Mouse (Mus musculus) liver, adult 2 months (tissue): ENCODE results near the gene C5ar1. TPM values are rescaled to one million over a fixed set of nuclear protein-coding genes. Genes with fewer than 3 reads are reported as not detected.

ENCODE experiments used
- DNase-seq: peaks from one replicate; pipeline ENCODE4 v3.0.0-alpha.2; 2011; ENCODE audit warnings: low read depth, low spot score; ENCODE audit errors: extremely low read depth
- H3K27ac ChIP-seq: fragments of 200-500 bp; replicated peaks from 2 replicates; pipeline ENCODE4 v1.5.1; 2012; ENCODE audit warnings: low read depth, mild to moderate bottlenecking, control low read depth, inconsistent platforms, low read length; ENCODE audit not compliant: insufficient read depth
- H3K27me3 ChIP-seq: fragments of 200-500 bp; 2 replicates; pipeline ENCODE4 v1.6.1; 2012; ENCODE audit warnings: mild to moderate bottlenecking, moderate library complexity, low read length, inconsistent platforms; ENCODE audit not compliant: control insufficient read depth, insufficient read depth
- H3K36me3 ChIP-seq: fragments of 200-500 bp; 2 replicates; pipeline ENCODE4 v1.6.1; 2012; ENCODE audit warnings: low read length, inconsistent platforms; ENCODE audit not compliant: control insufficient read depth, insufficient read depth
- H3K4me1 ChIP-seq: fragments of 200-500 bp; 2 replicates; pipeline ENCODE4 v1.6.1; 2011; ENCODE audit warnings: low read length; ENCODE audit not compliant: control insufficient read depth, insufficient read depth
- H3K4me3 ChIP-seq: fragments of 200-500 bp; 2 replicates; pipeline ENCODE4 v1.5.1; 2011; ENCODE audit warnings: low read depth, mild to moderate bottlenecking, control low read depth, low read length, moderate library complexity; ENCODE audit not compliant: insufficient read depth
- H3K79me2 ChIP-seq: fragments of 200-500 bp; 2 replicates; pipeline ENCODE4 v1.6.1; 2012; ENCODE audit warnings: inconsistent platforms, mild to moderate bottlenecking, low read length, moderate library complexity; ENCODE audit not compliant: control insufficient read depth, insufficient read depth
- H3K9ac ChIP-seq: fragments of 200-500 bp; 2 replicates; pipeline ENCODE4 v1.6.1; 2012; ENCODE audit warnings: low read depth, mild to moderate bottlenecking, control low read depth, inconsistent platforms, low read length
- CTCF ChIP-seq: fragments of 200-500 bp; IDR thresholded peaks from 2 replicates; pipeline ENCODE4 v1.5.1; 2011; ENCODE audit warnings: low read depth, low read length, control low read depth
- POLR2A ChIP-seq: fragments of 200-500 bp; IDR thresholded peaks from 2 replicates; pipeline ENCODE4 v1.6.1; 2011; ENCODE audit warnings: low read length, control low read depth; ENCODE audit not compliant: insufficient read depth; ENCODE audit errors: extremely low read depth
- WGBS: fragments of 180-500 bp; shearing (Covaris S2); methylation state at CpG from one replicate; pipeline ENCODE4 v1.1.7; 2018; 5-methylcytosine and 5-hydroxymethylcytosine counted together
- polyA plus RNA-seq: library from polyadenylated mRNA; depleted of rRNA; stranded (reverse); fragments of >200 nt; gene quantifications from 2 replicates; pipeline ENCODE4 v1.2.3, GENCODE M21; 2012
- total RNA-seq: library from RNA; depleted of rRNA; stranded (reverse); fragments of >200 nt; gene quantifications from 2 replicates; pipeline ENCODE4 v1.2.3, GENCODE M21; 2014

Gene C5ar1
- total and polyA plus RNA-seq, 2 experiments = 0.46 to 0.88 TPM

GRCm38 (mm10) chr7:16284904-16285303, 25.6 kb upstream of the C5ar1 start:
- no peak for DNase-seq
- Histone ChIP-seq H3K27ac (no peak overlapping the region), H3K27me3 (no peaks in the 10 kb centered on the region), H3K4me1 (peaks cover 3% of the 10 kb centered on the region; the same call in 1 of the 2 replicates), H3K79me2 (no peaks in the 10 kb centered on the region), H3K36me3 (peaks cover 9% of the 10 kb centered on the region; the same call in 1 of the 2 replicates), H3K4me3 (no peak overlapping the region), H3K9ac (no peak overlapping the region)
- 51% methylated on average over 9 of the region's 9 CpGs for WGBS
- TF ChIP-seq CTCF = no peak
- TF ChIP-seq POLR2A = no peak

- Histone ChIP-seq H3K4me3 (no peak overlapping the region), H3K27ac (no peak overlapping the region), H3K9ac (no peak overlapping the region), H3K79me2 (no peaks in the 10 kb centered on the region), H3K27me3 (no peaks in the 10 kb centered on the region), H3K4me1 (peaks cover 3% of the 10 kb centered on the region; the same call in 1 of the 2 replicates), H3K36me3 (peaks cover 9% of the 10 kb centered on the region; the same call in 1 of the 2 replicates)
- TF ChIP-seq POLR2A = no peak
- TF ChIP-seq CTCF = no peak
- DNase-seq = no peak
- 94% methylated on average over 8 of the region's 8 CpGs for WGBS
Measured at GRCm38 (mm10) chr7:16284001-16284400, 24.7 kb upstream of the C5ar1 start.

- Histone ChIP-seq H3K36me3 (peaks cover 9% of the 10 kb centered on the region; the same call in 1 of the 2 replicates), H3K27ac (no peak overlapping the region), H3K4me1 (no peaks in the 10 kb centered on the region), H3K79me2 (no peaks in the 10 kb centered on the region), H3K9ac (no peak overlapping the region), H3K27me3 (no peaks in the 10 kb centered on the region), H3K4me3 (no peak overlapping the region)
- no peak for TF ChIP-seq CTCF
- no peak for TF ChIP-seq POLR2A
- WGBS = 96% methylated on average over 13 of the region's 13 CpGs
- no peak for DNase-seq
Measured at GRCm38 (mm10) chr7:16282334-16282733, 23.0 kb upstream of the C5ar1 start.

- 93% methylated on average over 11 of the region's 11 CpGs for WGBS
- peaks cover 9% of the 10 kb centered on the region; the same call in 1 of the 2 replicates for H3K36me3 ChIP-seq
- DNase-seq = no peak
Measured at GRCm38 (mm10) chr7:16280721-16281120, 21.4 kb upstream of the C5ar1 start.

GRCm38 (mm10) chr7:16274922-16275890, 15.9 kb upstream of the C5ar1 start:
- no peaks in the 10 kb centered on the region for H3K27me3 ChIP-seq
- H3K36me3 ChIP-seq = peaks cover 2% of the 10 kb centered on the region; the same call in 1 of the 2 replicates
- no peak overlapping the region for H3K27ac ChIP-seq
- WGBS = 84% methylated on average over 10 of the region's 10 CpGs
- H3K4me1 ChIP-seq = peaks cover 7% of the 10 kb centered on the region
- no peak overlapping the region for H3K4me3 ChIP-seq
- H3K9ac ChIP-seq = no peak overlapping the region
- no peak for TF ChIP-seq POLR2A
- DNase-seq = no peak
- H3K79me2 ChIP-seq = no peaks in the 10 kb centered on the region

More at GRCm38 (mm10) chr7:16280721-16281120, 21.4 kb upstream of the C5ar1 start:
- Histone ChIP-seq H3K4me1 (no peaks in the 10 kb centered on the region), H3K79me2 (no peaks in the 10 kb centered on the region), H3K9ac (no peak overlapping the region), H3K27ac (no peak overlapping the region), H3K27me3 (no peaks in the 10 kb centered on the region), H3K4me3 (no peak overlapping the region)
- TF ChIP-seq CTCF (no peak), POLR2A (no peak)
